Mouse (Mus musculus) A20 (cell line): ENCODE data around the gene Dusp27.

Experiments
- DNase-seq: peaks from one replicate; pipeline ENCODE4 v3.0.0-alpha.2; 2011; ENCODE audit warnings: low read depth, low spot score

Dusp27 gene

GRCm38 (mm10) chr1:166127719-166128118 lies at the start of gene Dusp27:
Dusp27 (minus strand) TSS chr1:166127922.
- DNase-seq: no peak

GRCm38 (mm10) chr1:166173621-166174020 lies 45.9 kb upstream of the Dusp27 start:
- no peak for DNase-seq

- no peak for DNase-seq
Measured at GRCm38 (mm10) chr1:166172992-166173391, 45.3 kb upstream of the Dusp27 start.

- no peak for DNase-seq
Measured at GRCm38 (mm10) chr1:166170852-166171251, 43.1 kb upstream of the Dusp27 start.

- DNase-seq: no peak
Measured at GRCm38 (mm10) chr1:166169713-166170112, 42.0 kb upstream of the Dusp27 start.

GRCm38 (mm10) chr1:166168017-166168416 lies 40.3 kb upstream of the Dusp27 start:
- DNase-seq: no peak

GRCm38 (mm10) chr1:166167405-166167804 lies 39.7 kb upstream of the Dusp27 start:
- no peak for DNase-seq

- no peak for DNase-seq
Measured at GRCm38 (mm10) chr1:166165159-166165558, 37.4 kb upstream of the Dusp27 start.

GRCm38 (mm10) chr1:166164580-166164979 lies 36.9 kb upstream of the Dusp27 start:
- DNase-seq: no peak

- DNase-seq: peak; percentile 71
Measured at GRCm38 (mm10) chr1:166160569-166161445, 33.1 kb upstream of the Dusp27 start.

- DNase-seq: no peak
Measured at GRCm38 (mm10) chr1:166160111-166160510, 32.4 kb upstream of the Dusp27 start.

GRCm38 (mm10) chr1:166158664-166159063 lies 30.9 kb upstream of the Dusp27 start:
- peak; percentile 40 for DNase-seq

GRCm38 (mm10) chr1:166157712-166158111 lies 30.0 kb upstream of the Dusp27 start:
- no peak for DNase-seq

- DNase-seq: no peak
Measured at GRCm38 (mm10) chr1:166155113-166155494, 27.4 kb upstream of the Dusp27 start.

GRCm38 (mm10) chr1:166154162-166155112 lies 26.7 kb upstream of the Dusp27 start:
- DNase-seq: peak; percentile 87

GRCm38 (mm10) chr1:166153351-166154120 lies 25.8 kb upstream of the Dusp27 start:
- DNase-seq: peak; percentile 92

- DNase-seq: no peak
Measured at GRCm38 (mm10) chr1:166152034-166152433, 24.3 kb upstream of the Dusp27 start.

- no peak for DNase-seq
Measured at GRCm38 (mm10) chr1:166151341-166151740, 23.6 kb upstream of the Dusp27 start.

- DNase-seq: no peak
Measured at GRCm38 (mm10) chr1:166150035-166150434, 22.3 kb upstream of the Dusp27 start.

- peak; percentile 52 for DNase-seq
Measured at GRCm38 (mm10) chr1:166149441-166149840, 21.7 kb upstream of the Dusp27 start.

- no peak for DNase-seq
Measured at GRCm38 (mm10) chr1:166147657-166148056, 19.9 kb upstream of the Dusp27 start.
